Mouse (Mus musculus): ENCODE measurements around the gene Sgpp2. TPM values are rescaled to one million over a fixed set of nuclear protein-coding genes. Genes with fewer than 3 reads are reported as not detected.
A peak's percentile ranks its signal among the peaks of the same experiment; 100 is the strongest.

Gene Sgpp2
- polyA plus RNA-seq, 1 experiment from 2014 or later, result 3.6 TPM

DNA sequence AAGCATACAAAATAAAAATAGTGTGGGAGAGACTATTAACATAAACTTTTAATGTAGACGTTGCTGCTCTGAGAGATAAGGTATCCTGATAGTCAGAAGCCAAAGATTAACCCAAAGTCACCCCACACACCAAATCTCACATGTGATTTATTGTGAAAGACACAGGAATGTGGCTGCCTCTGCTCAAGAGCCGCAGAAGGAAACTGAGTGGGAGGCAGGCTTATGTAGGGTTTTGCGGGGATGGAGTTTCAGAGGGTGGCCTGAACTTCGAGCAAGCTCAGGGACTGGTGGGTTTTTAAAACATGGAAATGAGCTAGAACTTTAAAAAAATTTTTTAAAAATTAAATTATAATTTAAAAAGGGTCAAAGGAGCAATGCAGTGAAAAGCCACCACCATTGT is 3.8 kb downstream of the Sgpp2 start:
- Histone ChIP-seq H3K27me3 (peaks cover 18% of the 10 kb centered on the region), H3K27ac (replicated peaks) (no peak overlapping the region), H3K9ac (no peak overlapping the region), H3K4me3 (replicated peaks) (no peak overlapping the region), H3K4me2 (replicated peaks) (no peak overlapping the region), H3K36me3 (no peaks in the 10 kb centered on the region), H3K4me1 (peaks cover 16% of the 10 kb centered on the region), H3K9me3 (replicated peaks) (no peaks in the 10 kb centered on the region)
- 59% methylated on average over 4 of the region's 4 CpGs for WGBS
- ATAC-seq (ENCODE audit: insufficient number of reproducible peaks, low FRiP score, low TSS enrichment, low read depth), result no peak

GRCm38 (mm10) chr1:78318089-78318760 is 8.1 kb downstream of the Sgpp2 start:
- Histone ChIP-seq H3K9ac (no peak overlapping the region), H3K27me3 (no peaks in the 10 kb centered on the region), H3K9me3 (replicated peaks) (no peaks in the 10 kb centered on the region), H3K36me3 (no peaks in the 10 kb centered on the region), H3K4me3 (replicated peaks) (no peak overlapping the region), H3K4me1 (no peaks in the 10 kb centered on the region), H3K27ac (replicated peaks) (no peak overlapping the region), H3K4me2 (replicated peaks) (no peak overlapping the region)
- 85% methylated on average over 13 of the region's 13 CpGs for WGBS
- ATAC-seq (ENCODE audit: insufficient number of reproducible peaks, low FRiP score, low TSS enrichment, low read depth), result no peak

DNA sequence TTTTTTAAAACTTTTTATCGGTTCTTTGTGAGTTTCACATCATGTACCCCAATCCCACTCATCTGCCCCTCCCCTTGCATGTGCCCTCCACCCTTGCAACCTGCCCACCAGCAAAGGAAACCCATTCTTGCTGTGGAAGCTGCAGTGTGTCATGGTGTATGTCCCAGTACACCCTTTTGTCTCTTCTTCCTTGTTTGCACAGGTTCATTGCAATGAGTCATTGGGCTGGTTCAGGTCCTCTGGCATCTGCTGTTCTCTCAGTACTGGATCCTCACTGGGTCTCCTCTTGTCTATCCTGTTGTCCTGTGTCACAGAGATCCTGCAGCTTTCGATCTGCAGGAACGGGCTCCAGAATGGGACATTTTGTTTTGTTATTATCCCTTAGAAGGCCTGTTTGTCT is 10.1 kb downstream of the Sgpp2 start:
- Histone ChIP-seq H3K27me3 (no peaks in the 10 kb centered on the region), H3K4me3 (replicated peaks) (no peak overlapping the region), H3K9ac (no peak overlapping the region), H3K27ac (replicated peaks) (no peak overlapping the region), H3K4me1 (no peaks in the 10 kb centered on the region), H3K4me2 (replicated peaks) (no peak overlapping the region), H3K9me3 (replicated peaks) (no peaks in the 10 kb centered on the region), H3K36me3 (no peaks in the 10 kb centered on the region)
- no peak for ATAC-seq (ENCODE audit: insufficient number of reproducible peaks, low FRiP score, low TSS enrichment, low read depth)
- WGBS, result 86% methylated on average over 3 of the region's 3 CpGs

DNA sequence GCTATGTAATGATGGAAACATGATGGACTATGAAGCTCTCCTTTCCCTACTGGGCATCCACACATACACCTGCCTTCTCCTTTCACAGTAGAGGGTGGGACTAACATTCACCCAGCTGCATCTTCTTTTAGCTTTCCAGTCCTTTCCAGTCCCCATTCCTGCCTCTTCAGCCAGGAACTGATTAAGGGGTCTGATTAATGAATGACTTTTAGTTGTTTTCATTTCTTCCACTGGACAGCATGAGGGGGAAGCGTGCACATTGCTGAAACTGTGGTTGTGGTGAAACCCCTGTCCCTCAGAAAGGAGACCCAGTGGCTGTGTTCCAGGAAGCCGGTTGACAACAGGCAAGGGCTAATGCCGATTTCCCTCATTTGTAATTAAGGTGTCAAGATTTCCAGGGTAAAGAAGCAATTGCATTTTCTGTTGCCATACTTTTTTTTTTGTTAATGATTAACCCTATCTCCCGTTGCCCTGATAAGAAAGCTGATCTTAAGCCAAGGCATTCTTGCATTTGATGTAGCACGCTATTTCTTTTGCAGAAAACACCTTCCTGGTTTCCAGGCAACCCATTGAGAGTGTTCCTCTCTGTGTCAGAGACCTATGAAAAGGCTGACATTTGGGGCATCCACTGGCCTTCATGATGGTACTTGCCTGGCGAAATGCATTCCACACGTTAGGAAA is 12.1 kb downstream of the Sgpp2 start:
- WGBS, result 63% methylated on average over 7 of the region's 7 CpGs
- no peak for ATAC-seq (ENCODE audit: insufficient number of reproducible peaks, low FRiP score, low TSS enrichment, low read depth)

DNA sequence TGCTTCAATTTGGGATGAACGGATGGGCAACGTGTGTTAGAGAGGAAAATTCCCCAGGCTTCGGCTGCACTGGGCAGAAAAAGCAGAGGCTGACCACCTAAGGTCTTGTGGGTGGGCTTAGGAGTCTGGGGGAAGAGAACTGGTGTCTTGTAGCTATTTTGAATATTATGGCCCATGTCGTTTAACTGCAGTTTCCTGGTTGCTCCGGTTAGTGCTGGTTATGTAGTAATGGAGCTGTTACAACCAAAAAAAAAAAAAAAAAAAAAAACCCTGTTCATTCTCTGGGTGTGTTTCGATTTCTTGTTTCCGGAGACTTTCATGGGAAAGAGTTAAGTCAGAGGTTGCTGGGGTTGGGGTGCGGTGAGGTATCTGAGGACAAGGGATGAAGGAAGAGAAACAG is 12.7 kb downstream of the Sgpp2 start:
- H3K27ac ChIP-seq (replicated peaks), result no peak overlapping the region
- no peaks in the 10 kb centered on the region for H3K27me3 ChIP-seq
- no peak for ATAC-seq (ENCODE audit: insufficient number of reproducible peaks, low FRiP score, low TSS enrichment, low read depth)
- H3K4me1 ChIP-seq, result no peaks in the 10 kb centered on the region
- 67% methylated on average over 8 of the region's 8 CpGs for WGBS
- H3K9ac ChIP-seq, result no peak overlapping the region
- H3K4me3 ChIP-seq (replicated peaks), result no peak overlapping the region
- H3K4me2 ChIP-seq (replicated peaks), result no peak overlapping the region
- H3K9me3 ChIP-seq (replicated peaks), result no peaks in the 10 kb centered on the region
- H3K36me3 ChIP-seq, result no peaks in the 10 kb centered on the region

More for the DNA sequence above, 12.1 kb downstream of the Sgpp2 start:
- no peaks in the 10 kb centered on the region for H3K36me3 ChIP-seq
- no peaks in the 10 kb centered on the region for H3K27me3 ChIP-seq
- no peak overlapping the region for H3K4me3 ChIP-seq (replicated peaks)
- no peak overlapping the region for H3K4me2 ChIP-seq (replicated peaks)
- no peaks in the 10 kb centered on the region for H3K9me3 ChIP-seq (replicated peaks)
- H3K9ac ChIP-seq, result no peak overlapping the region
- H3K27ac ChIP-seq (replicated peaks), result no peak overlapping the region
- H3K4me1 ChIP-seq, result no peaks in the 10 kb centered on the region

- H3K27ac ChIP-seq (replicated peaks), result no peak overlapping the region
- 62% methylated on average over 6 of the region's 6 CpGs for WGBS
These were observed 13.9 kb downstream of the Sgpp2 start for GRCm38 (mm10) chr1:78324044-78324443.

DNA sequence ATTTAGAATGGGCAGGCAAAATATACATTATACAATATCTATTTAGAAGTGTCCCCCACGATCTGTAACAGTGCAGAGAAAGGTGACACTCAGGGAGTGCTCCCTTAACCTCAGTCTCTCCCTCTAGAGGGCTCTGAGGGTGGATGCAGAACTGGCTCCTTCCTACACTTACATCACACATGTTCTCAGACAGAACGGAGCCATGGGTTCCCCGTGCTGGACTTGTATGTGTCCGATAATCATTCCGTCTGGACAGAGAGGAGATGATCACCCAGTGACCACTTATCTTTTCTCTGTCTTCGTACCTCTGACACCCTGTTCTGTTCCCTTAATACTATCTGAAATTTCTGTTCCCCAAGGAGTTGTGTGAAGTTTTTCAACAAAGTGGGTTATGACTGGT is 15.7 kb downstream of the Sgpp2 start:
- no peak overlapping the region for H3K27ac ChIP-seq (replicated peaks)
- H3K9me3 ChIP-seq (replicated peaks), result no peaks in the 10 kb centered on the region
- ATAC-seq (ENCODE audit: insufficient number of reproducible peaks, low FRiP score, low TSS enrichment, low read depth), result no peak
- H3K4me2 ChIP-seq (replicated peaks), result no peak overlapping the region
- no peak overlapping the region for H3K9ac ChIP-seq
- no peak overlapping the region for H3K4me3 ChIP-seq (replicated peaks)
- no peaks in the 10 kb centered on the region for H3K36me3 ChIP-seq
- no peaks in the 10 kb centered on the region for H3K27me3 ChIP-seq
- WGBS, result 72% methylated on average over 6 of the region's 6 CpGs
- no peaks in the 10 kb centered on the region for H3K4me1 ChIP-seq

More at GRCm38 (mm10) chr1:78324044-78324443, 13.9 kb downstream of the Sgpp2 start:
- ATAC-seq (ENCODE audit: insufficient number of reproducible peaks, low FRiP score, low TSS enrichment, low read depth), result no peak
- H3K4me1 ChIP-seq, result no peaks in the 10 kb centered on the region
- H3K4me3 ChIP-seq (replicated peaks), result no peak overlapping the region
- no peak overlapping the region for H3K9ac ChIP-seq
- H3K4me2 ChIP-seq (replicated peaks), result no peak overlapping the region
- no peaks in the 10 kb centered on the region for H3K27me3 ChIP-seq
- H3K36me3 ChIP-seq, result no peaks in the 10 kb centered on the region
- no peaks in the 10 kb centered on the region for H3K9me3 ChIP-seq (replicated peaks)

DNA sequence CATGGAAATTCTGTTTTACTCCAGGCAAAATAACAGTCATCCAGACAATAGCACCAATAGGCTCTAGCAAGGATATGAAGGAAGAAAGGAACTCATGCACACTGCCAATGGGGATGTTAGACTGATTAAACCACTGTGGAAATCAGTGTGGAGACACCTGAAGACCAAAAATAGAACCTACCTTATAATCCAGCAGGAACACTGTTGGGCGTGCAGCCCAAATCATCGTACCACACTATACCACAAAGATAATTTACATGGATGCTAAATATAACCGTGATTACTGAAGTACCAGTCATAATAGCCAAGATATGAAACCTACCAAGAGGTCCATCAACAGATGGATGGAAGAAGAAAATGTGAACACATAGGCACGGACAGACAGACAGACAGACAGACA is 18.5 kb downstream of the Sgpp2 start:
- H3K4me2 ChIP-seq (replicated peaks), result no peak overlapping the region
- no peak for ATAC-seq (ENCODE audit: insufficient number of reproducible peaks, low FRiP score, low TSS enrichment, low read depth)
- no peak overlapping the region for H3K4me3 ChIP-seq (replicated peaks)
- H3K4me1 ChIP-seq, result 0 out of 2 replicates have a peak, but pooled peaks cover under 1% of the 10 kb centered on the region
- no peaks in the 10 kb centered on the region for H3K27me3 ChIP-seq
- no peaks in the 10 kb centered on the region for H3K36me3 ChIP-seq
- 87% methylated on average over 4 of the region's 4 CpGs for WGBS
- no peaks in the 10 kb centered on the region for H3K9me3 ChIP-seq (replicated peaks)
- H3K27ac ChIP-seq (replicated peaks), result no peak overlapping the region
- no peak overlapping the region for H3K9ac ChIP-seq

DNA sequence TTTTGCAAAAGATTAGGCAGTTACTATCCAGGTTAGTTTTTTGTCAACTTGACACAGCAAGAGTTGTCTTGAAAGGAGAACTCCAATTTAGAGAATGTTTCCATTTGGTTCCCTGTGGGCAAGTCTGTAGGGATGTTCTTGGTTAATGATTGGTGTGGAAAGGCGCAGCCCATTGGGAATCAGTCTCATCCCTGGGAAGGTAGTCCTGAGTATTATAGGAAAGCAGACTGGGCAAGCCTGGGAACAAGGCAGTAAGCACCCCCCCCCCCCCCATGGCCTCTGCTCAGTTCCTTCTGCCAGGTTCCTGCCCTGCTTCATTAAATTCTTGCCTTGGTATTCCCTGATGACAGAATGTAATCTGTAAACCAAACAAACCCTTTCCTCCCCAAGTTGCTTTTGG is 19.7 kb downstream of the Sgpp2 start:
- Histone ChIP-seq H3K9ac (no peak overlapping the region), H3K9me3 (replicated peaks) (no peaks in the 10 kb centered on the region), H3K36me3 (no peaks in the 10 kb centered on the region), H3K27me3 (no peaks in the 10 kb centered on the region), H3K4me2 (replicated peaks) (no peak overlapping the region), H3K27ac (replicated peaks) (no peak overlapping the region), H3K4me1 (0 out of 2 replicates have a peak, but pooled peaks cover 3% of the 10 kb centered on the region), H3K4me3 (replicated peaks) (no peak overlapping the region)
- no peak for ATAC-seq (ENCODE audit: insufficient number of reproducible peaks, low FRiP score, low TSS enrichment, low read depth)
- WGBS, result 91% methylated on average over 1 of the region's 1 CpGs

- Histone ChIP-seq H3K9me3 (replicated peaks) (no peaks in the 10 kb centered on the region), H3K4me3 (replicated peaks) (no peak overlapping the region), H3K36me3 (no peaks in the 10 kb centered on the region), H3K4me1 (0 out of 2 replicates have a peak, but pooled peaks cover 3% of the 10 kb centered on the region), H3K27ac (replicated peaks) (no peak overlapping the region), H3K27me3 (no peaks in the 10 kb centered on the region), H3K9ac (no peak overlapping the region), H3K4me2 (replicated peaks) (no peak overlapping the region)
- ATAC-seq (ENCODE audit: insufficient number of reproducible peaks, low FRiP score, low TSS enrichment, low read depth), result no peak
- WGBS, result 60% methylated on average over 5 of the region's 5 CpGs
These were observed 20.5 kb downstream of the Sgpp2 start for GRCm38 (mm10) chr1:78330620-78331158.

- Histone ChIP-seq H3K4me3 (replicated peaks) (no peak overlapping the region), H3K9ac (no peak overlapping the region), H3K27me3 (no peaks in the 10 kb centered on the region), H3K9me3 (replicated peaks) (no peaks in the 10 kb centered on the region), H3K4me1 (peaks cover 20% of the 10 kb centered on the region), H3K4me2 (replicated peaks) (0 out of 2 replicates have a peak overlapping the region, but pooled peaks have one; percentile 17), H3K36me3 (no peaks in the 10 kb centered on the region), H3K27ac (replicated peaks) (peak overlapping the region; percentile 73)
- no peak for ATAC-seq (ENCODE audit: insufficient number of reproducible peaks, low FRiP score, low TSS enrichment, low read depth)
- WGBS, result 54% methylated on average over 7 of the region's 7 CpGs
These were observed 27.6 kb downstream of the Sgpp2 start for GRCm38 (mm10) chr1:78337726-78338125.
